Mouse (Mus musculus): ENCODE measurements around the gene Acpp. TPM values are rescaled to one million over a fixed set of nuclear protein-coding genes. Genes with fewer than 3 reads are reported as not detected.

The Acpp gene
- polyA plus RNA-seq, 1 experiment from 2014 or later, result 9.8 TPM

- Histone ChIP-seq H3K27me3 (ENCODE audit: control insufficient read depth, insufficient read depth, low read length) (no peaks in the 10 kb centered on the region), H3K4me1 (replicated peaks; ENCODE audit: control insufficient read depth, insufficient read depth) (no peaks in the 10 kb centered on the region), H3K9ac (ENCODE audit: low read length) (no peak overlapping the region), H3K4me3 (ENCODE audit: low read depth, low read length) (no peak overlapping the region), H3K4me2 (replicated peaks; ENCODE audit: low read depth) (no peak overlapping the region), H3K27ac (replicated peaks) (no peak overlapping the region), H3K36me3 (ENCODE audit: control insufficient read depth, insufficient read depth, low read length) (peaks cover 4% of the 10 kb centered on the region; the same call in 1 of the 2 replicates), H3K9me3 (ENCODE audit: control insufficient read depth, low read length) (no peaks in the 10 kb centered on the region)
- TF ChIP-seq CTCF (IDR thresholded peaks at IDR 0.05; ENCODE audit: low read depth) (no peak), EP300 (optimal IDR thresholded peaks at IDR 0.05) (no peak)
- ATAC-seq (ENCODE audit: low FRiP score, low TSS enrichment), result no peak
- DNase-seq (ENCODE audit: low spot score), result no peak
- WGBS, result 90% methylated on average over 8 of the region's 8 CpGs
These were observed 98.5 kb downstream of the Acpp start for GRCm38 (mm10) chr9:104239076-104239475.

Other genes with a start within 250 kb of the Acpp start
- 3.1 and 3.6 TPM in 2 replicates for gene Ackr4, start 210.8 kb downstream of the Acpp start, polyA plus RNA-seq (2015; fragmentation: Nextera tagmentation; extraction: Ambion mirVana)
- 10.7 and 11.5 TPM in 2 replicates for gene Dnajc13, start 74.8 kb downstream of the Acpp start, polyA plus RNA-seq (2015; fragmentation: Nextera tagmentation; extraction: Ambion mirVana)
- gene Cpne4, start 209.5 kb upstream of the Acpp start, polyA plus RNA-seq (2015; fragmentation: Nextera tagmentation; extraction: Ambion mirVana), result 0.28 and 0.33 TPM in 2 replicates